Mouse (Mus musculus) ES-E14 (cell line): Measurements from ENCODE around the gene Ctns.

Experiments
- CHD2 ChIP-seq: IDR thresholded peaks from 2 replicates; pipeline ENCODE4 v1.6.1; 2014; ENCODE audit warnings: mild to moderate bottlenecking, low read depth, low read length, inconsistent platforms
- HCFC1 ChIP-seq: IDR thresholded peaks from 2 replicates; pipeline ENCODE4 v1.6.1; 2012; ENCODE audit warnings: low read length, inconsistent platforms, borderline replicate concordance; ENCODE audit not compliant: insufficient read depth
- MAFK ChIP-seq: IDR thresholded peaks from 2 replicates; pipeline ENCODE4 v1.6.1; 2014; ENCODE audit warnings: mild to moderate bottlenecking, low read depth, low read length, inconsistent platforms; ENCODE audit not compliant: insufficient read depth
- ZC3H11A ChIP-seq: IDR thresholded peaks from 2 replicates; pipeline ENCODE4 v1.6.1; 2012; ENCODE audit warnings: low read depth, mild to moderate bottlenecking, inconsistent platforms, low read length, borderline replicate concordance

DNA sequence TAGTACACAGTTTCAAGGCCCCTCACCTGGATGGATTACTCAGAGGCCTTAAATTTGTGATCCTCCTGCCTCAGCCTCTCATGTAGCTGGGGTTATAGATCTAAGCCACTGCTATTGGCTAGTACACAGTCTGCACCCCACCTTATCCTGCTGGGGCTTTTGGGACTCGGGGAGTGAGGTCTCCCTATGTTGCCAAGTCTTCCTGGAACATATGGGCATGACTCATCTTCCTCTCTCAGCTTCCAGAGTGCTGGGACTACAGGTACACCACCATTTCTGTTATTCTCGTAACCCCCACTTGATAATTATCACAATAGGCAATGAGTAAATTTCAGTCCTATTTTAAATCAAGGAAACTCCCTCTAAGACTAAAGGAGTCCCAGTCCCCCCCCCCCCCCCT lies 4.4 kb downstream of the Ctns start:
- TF ChIP-seq ZC3H11A (no peak), CHD2 (no peak), HCFC1 (no peak), MAFK (no peak)
